Mouse (Mus musculus) kidney, adult 2 months (tissue): ENCODE measurements at regions not wholly inside any gene's neighbourhood (a gene's known extent, or its start where the extent isn't known, plus 50 kb on each side); places are given as distances from the start of the nearest gene placed in this dataset.

ENCODE experiments used
- CTCF ChIP-seq: fragments of 200-500 bp; conservative IDR thresholded peaks from 2 replicates; pipeline ENCODE4 v1.5.1; 2011; ENCODE audit warnings: low read depth, mild to moderate bottlenecking, control low read depth, low read length, moderate library complexity, mixed read lengths; ENCODE audit not compliant: insufficient read depth, insufficient read length
- POLR2A ChIP-seq: fragments of 200-500 bp; IDR thresholded peaks from one replicate; pipeline ENCODE4 v1.6.1; 2011; ENCODE audit warnings: low read depth, low read length, control low read depth

DNA sequence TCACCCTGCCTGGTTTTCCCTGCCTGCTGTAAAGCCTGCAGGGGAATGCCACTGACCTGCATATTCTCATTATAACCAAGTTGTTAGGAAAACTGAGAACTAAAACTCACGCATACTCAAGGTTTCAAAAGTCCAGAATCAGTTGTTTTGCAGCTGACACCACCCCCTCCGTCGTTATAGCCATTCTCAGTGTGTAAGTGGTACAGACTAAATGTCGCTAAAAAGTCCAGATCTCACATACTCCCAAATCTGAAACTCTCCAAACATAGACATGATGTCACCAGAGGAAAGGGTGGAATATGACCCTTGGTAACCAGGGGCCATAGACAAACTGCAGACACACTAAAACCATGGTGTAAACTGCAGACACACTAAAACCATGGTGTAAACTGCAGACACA lies 61.1 kb upstream of the Hpf1 start:
- TF ChIP-seq POLR2A (no peak), CTCF (no peak)
